Mouse (Mus musculus) small intestine, adult 2 months (tissue): ENCODE measurements around the gene Acvr1b.

Source experiments
- CTCF ChIP-seq: fragments of 200-500 bp; IDR thresholded peaks from 2 replicates; pipeline ENCODE4 v1.5.1; 2012; ENCODE audit warnings: low read depth, mild to moderate bottlenecking, control low read depth, inconsistent platforms, low read length, moderate library complexity, mixed read lengths; ENCODE audit not compliant: insufficient replicate concordance, insufficient read length; ENCODE audit errors: extremely low read depth
- POLR2A ChIP-seq: fragments of 200-500 bp; IDR thresholded peaks from 2 replicates; pipeline ENCODE4 v1.6.1; 2012; ENCODE audit warnings: low read depth, mild to moderate bottlenecking, control low read depth, inconsistent platforms, low read length, moderate library complexity

- TF ChIP-seq CTCF (no peak), POLR2A (0 out of 2 replicates have a peak, but pooled peaks have one; percentile 22)
Observed at GRCm38 (mm10) chr15:101131498-101131897, 42.4 kb upstream of the Acvr1b start.
